Mouse (Mus musculus): ENCODE data around the gene Ctf2.
A peak's percentile ranks its signal among the peaks of the same experiment; 100 is the strongest.
"Not testable (repeated sequence)": the region's sequence is repeated elsewhere in the genome, so short reads cannot be mapped to it uniquely, and the experiment has no call there.

Ctf2 gene

GRCm38 (mm10) chr7:127732066-127732465, at the start of gene Ctf2:
Gene Ctf2 (minus strand): TSS chr7:127732166.
- not testable (repeated sequence) for DNase-seq (ENCODE audit: low spot score)

- no peak for DNase-seq (ENCODE audit: low spot score)
Observed at GRCm38 (mm10) chr7:127778350-127778749, 46.4 kb upstream of the Ctf2 start.

- peak; percentile 81 for DNase-seq (ENCODE audit: low spot score)
Observed at GRCm38 (mm10) chr7:127777474-127778266, 45.7 kb upstream of the Ctf2 start.

DNA sequence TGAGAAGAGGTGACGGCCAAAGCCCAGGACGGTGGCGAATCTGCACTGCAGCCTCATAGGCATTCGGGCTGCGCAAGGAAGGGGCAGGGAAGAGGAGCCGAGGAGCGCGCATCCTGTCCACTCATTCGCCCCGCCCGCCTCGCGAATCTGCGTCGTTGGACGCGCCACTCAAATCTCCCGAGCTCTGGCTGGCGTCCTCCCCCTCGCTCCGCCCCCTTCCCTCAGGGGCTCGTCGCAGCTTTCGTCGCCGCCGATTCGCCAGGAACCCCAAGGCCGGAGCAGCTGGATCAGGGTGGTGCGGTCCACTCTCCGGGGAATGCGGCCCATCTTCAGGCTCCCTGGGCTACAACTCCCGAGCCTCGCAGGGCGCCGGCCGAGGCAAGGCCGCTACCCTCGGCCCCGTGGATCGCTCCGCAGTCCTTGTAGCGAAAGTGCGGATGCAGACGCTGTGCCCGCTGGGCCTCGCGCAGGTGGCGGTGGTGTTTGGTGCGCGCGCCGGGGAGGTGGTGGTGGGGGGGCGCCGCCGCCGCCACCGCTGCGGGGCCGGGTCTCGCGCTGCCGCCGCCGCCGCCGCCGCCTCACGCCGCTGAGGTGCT, 45.0 kb upstream of the Ctf2 start:
- DNase-seq (ENCODE audit: low spot score), result peak; percentile 97

DNA sequence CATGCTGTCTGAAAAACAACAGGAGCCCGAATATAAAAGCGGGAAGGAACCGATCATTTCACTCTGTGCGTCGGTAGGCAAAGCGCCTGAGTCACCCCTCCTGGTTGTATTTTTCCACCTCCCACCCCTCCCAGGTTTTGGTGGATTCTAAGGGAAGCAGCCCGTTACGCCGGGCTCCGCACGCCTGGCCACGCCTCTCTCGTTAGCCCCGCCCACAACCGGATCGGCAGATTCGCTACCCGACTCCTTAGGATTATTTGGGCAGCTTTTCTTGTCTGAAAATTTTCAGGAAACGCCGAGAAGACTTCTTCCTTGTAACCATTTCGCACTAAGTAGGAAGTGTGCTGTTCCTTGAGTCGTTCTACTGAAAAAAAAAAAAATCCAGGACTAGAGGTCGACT, 44.5 kb upstream of the Ctf2 start, which contains the start of gene Setd1a:
Setd1a (plus strand) TSS at position 245 of the 400 bp plus-strand sequence.
- peak; percentile 84 for DNase-seq (ENCODE audit: low spot score)

- not testable (repeated sequence) for DNase-seq (ENCODE audit: low spot score)
Observed at GRCm38 (mm10) chr7:127775837-127776236, 43.9 kb upstream of the Ctf2 start.

DNA sequence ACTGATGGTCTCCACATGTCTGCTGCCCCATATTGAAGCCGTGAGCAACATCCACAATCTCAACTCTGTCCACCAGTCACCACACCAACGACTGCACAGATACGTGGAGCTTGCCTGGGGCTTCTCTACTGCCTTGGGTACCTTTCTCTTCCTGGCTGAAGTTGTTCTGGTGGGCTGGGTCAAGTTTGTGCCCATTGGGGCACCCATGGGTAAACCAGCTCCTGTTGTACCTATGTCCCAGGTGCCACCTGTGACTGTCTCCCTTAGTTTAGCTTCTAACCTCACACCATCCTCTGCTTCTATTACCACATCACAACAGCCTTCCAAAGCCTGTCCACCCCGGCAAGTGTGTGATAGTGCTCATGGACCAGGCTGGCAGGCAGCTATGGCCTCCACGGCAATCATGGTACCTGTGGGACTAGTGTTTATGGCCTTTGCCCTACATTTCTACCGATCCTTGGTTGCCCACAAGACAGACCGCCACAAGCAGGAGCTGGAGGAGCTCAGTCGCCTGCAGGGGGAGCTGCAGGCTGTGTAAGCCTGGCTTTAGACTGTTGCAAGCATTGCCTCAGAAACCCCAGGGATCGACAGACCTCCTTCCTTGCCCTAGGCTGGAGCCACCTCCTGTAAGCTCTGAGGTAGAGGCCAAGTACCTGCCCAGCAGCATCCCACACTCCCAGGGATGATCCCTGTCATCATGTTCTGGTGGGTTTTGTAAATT, 41.9 kb upstream of the Ctf2 start:
- DNase-seq (ENCODE audit: low spot score), result peak; percentile 49

DNA sequence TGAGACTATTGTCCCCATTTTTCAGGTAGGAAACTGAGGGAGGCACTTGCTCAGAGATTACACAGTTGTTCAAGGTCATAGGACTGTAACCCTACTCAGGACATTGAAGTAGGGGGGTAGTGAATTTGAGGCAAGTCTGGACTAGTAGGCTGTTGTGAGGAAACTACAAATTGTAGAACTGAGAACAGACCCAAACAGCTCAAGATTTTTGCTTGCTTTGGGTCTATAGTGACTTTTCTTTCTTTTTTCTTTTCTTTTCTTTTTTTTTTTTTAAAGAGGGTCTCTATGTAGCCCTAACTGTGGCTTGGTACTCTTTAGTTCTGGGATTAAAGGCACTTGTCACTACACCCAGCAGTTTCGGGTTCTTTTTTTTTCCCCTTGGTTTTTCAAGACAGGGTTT, 40.6 kb upstream of the Ctf2 start:
- no peak for DNase-seq (ENCODE audit: low spot score)

GRCm38 (mm10) chr7:127772080-127772479, 40.1 kb upstream of the Ctf2 start:
- DNase-seq (ENCODE audit: low spot score), result no peak

DNA sequence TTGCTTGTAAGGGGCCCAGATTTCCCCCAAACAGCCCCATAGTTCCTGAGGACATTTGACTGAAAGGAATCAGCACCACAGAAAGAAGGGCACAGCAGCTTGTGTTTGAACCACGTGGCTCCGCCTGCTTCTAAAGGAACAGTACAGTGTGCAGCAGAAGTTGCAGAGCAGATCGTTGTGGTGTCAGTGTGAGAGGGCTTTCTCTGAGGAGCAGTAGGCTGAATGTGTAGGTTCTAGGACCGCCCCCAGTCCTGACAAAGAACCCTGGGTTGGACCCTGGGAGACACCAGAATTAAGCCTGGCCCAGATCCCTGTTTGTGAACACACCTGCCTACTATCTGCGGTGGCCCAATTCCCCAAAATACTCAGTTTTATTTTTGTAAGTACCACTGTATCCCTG, 39.3 kb upstream of the Ctf2 start:
- no peak for DNase-seq (ENCODE audit: low spot score)

DNA sequence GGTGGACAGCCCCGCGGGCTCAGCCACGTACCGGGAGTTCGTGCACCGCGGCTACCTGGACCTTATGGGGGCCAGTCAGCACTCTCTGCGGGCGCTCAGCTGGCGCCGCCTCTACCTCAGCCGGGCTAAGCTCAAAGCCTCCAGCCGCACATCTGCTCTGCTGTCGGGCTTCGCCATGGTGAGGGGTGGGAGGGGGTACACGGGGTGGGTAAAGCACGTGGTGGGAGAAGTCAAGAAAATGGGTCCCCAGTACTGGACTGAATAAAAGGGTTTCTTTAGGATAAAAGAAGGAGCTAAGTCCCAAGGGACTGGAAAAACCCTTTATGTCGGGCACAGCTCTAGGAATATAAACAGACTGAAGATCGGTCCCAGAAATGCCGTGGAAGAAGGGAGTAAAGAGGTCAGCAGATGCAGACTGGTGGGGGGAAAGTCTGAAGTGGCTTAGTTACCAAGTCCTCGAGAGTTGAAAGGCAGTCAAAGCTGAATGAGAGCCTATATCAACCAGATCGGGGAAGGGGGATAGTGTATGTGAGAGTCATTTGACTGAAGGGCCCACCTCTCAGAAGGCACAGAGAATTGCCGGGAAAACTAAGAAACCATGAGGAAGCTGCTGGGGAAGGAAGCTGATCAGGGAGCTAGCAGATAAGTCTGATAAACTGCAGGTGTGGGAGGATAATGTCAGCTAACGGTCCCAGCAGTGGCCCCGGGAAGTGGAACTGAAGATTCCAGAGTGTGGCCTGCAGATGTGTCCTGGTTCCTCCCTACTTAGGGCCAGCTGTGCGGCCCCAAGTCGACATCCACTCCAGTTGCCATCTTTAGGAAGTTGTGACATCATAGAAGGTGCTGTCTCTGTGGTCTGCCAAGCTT, 38.3 kb upstream of the Ctf2 start:
- DNase-seq (ENCODE audit: low spot score), result no peak

DNA sequence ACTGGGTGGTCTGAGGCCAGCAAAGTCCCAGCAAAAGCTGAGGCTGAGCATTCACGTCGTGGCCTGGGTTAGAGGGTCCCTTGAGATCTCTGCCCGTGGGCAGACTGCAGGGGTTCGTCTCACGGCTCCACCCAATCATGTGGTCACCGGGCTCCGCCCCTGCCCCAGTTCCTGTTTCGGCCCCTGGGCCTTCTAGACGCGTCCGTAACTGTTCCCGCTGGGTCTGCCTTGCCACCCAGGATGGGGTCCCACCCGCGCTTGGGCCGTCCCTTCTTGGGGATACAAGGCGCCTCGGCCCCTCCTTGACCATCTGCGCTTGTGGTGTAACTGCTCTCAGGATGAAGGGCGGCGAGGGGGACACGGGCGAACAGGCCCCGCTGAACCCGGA, 37.7 kb upstream of the Ctf2 start, which contains the start of gene Orai3:
Orai3 (plus strand) TSS at position 165 of the 388 bp plus-strand sequence.
- DNase-seq (ENCODE audit: low spot score), result peak; percentile 90

GRCm38 (mm10) chr7:127768997-127769593, 37.1 kb upstream of the Ctf2 start:
- DNase-seq (ENCODE audit: low spot score), result peak; percentile 95

DNA sequence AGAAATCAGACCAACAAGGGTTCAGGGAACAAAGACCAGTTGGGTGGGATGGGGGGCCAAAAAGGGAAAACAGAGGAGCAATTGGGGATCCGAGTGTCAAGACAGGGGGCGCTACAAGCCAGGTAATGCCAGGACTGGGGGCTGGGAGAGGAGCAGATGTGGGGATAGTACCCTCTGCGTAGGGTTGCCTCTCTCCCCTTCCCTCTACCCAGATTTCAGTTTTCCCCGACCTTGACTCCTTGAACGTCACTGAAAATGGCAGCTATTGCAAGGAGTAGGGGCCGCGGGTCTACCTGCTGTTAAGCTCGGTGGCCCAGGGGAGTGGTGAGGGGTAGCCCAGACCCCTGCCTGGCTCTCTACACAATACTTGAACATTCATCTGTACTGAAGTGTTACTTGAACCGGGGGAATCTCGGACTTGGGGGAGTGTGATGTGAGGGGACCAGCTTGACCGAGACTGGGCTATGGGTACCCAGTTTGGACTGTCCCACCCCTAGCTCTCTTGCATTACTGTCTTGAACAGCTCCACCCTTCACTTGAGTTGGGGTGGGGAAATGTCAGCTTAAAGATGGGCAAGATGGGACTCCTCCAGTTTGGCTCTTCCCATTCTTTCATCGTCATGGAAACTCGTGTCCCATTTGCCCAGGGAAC, 36.5 kb upstream of the Ctf2 start:
- no peak for DNase-seq (ENCODE audit: low spot score)

DNA sequence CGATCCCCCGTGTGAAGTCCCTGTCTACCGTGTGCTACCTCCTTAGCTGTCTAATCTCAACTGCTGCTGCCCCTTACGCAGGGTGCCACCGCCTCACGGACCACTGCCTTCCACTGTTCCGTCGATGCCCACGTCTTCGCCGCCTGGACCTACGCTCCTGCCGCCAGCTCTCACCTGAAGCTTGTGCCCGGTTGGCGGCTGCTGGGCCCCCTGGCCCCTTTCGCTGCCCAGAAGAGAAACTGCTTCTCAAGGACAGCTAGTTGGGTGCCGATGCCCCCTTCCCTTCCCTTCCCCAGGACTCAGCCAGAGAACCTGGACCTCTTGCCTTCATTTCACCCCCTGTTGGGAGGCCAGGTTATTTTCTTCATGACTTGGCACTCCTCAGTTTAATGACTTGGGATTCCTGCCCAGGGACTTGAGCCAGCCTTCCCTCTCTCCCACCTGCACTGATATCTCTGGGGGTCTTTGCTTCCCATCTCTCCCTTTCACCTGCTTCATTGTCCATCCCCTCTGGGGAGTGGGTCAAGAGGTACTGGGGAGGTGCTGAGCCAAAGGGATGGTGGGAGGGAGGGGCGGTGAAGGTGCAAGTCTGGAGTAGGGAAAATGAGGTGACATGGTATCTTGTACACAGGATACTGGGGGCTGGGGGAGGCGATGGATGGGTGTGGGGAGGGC, 35.8 kb upstream of the Ctf2 start:
- DNase-seq (ENCODE audit: low spot score), result no peak

DNA sequence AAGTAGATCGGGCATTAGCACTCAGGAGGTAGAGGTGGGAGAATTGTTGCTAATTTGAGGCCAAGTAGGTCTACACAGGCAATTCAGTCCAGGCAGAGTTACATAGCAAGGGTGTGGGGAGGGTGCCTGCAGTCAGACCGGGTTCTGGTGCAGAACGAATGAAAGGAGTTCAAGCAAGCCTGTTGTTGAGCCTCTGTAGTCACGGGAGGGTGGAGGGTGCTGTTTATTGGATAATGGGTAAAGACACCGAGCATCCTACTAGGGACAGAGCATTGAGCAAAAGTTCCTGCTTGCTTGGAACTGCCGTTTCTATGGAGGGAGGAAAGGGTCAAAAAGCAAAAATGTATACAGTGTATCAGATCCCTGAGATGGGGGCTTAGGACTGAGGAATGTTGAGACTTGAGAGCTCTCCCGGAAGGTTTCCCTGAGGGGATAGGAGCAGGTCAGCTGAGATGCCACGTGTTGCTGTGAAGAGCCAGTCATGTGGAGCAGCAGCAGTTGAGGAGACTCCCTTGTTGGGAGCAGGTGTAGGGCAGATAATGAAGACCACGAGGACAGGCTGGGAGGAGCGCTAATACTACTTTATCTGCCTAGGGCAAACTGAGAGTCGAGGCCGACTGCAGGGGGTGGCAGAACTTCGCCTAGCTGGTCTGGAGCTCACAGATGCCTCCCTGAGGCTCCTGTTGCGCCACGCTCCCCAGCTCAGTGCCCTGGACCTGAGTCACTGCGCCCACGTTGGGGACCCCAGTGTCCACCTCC, 35.1 kb upstream of the Ctf2 start:
- peak; percentile 62 for DNase-seq (ENCODE audit: low spot score)

- DNase-seq (ENCODE audit: low spot score), result peak; percentile 82
Observed at GRCm38 (mm10) chr7:127765756-127766155, 33.8 kb upstream of the Ctf2 start.

GRCm38 (mm10) chr7:127763642-127764041, 31.7 kb upstream of the Ctf2 start:
- DNase-seq (ENCODE audit: low spot score), result no peak

GRCm38 (mm10) chr7:127761026-127761425, 29.1 kb upstream of the Ctf2 start:
- DNase-seq (ENCODE audit: low spot score), result peak; percentile 66

- DNase-seq (ENCODE audit: low spot score), result peak; percentile 62
Observed at GRCm38 (mm10) chr7:127760478-127760877, 28.5 kb upstream of the Ctf2 start.

All from yolk sac, embryonic 10.5 days (tissue).